Mouse (Mus musculus) liver (tissue): Measurements from ENCODE around the gene Lipn.

Source experiments
- DNase-seq: peaks from one replicate; pipeline ENCODE4 v3.0.0-alpha.2; 2020; ENCODE audit warnings: mixed read lengths

The Lipn gene

DNA sequence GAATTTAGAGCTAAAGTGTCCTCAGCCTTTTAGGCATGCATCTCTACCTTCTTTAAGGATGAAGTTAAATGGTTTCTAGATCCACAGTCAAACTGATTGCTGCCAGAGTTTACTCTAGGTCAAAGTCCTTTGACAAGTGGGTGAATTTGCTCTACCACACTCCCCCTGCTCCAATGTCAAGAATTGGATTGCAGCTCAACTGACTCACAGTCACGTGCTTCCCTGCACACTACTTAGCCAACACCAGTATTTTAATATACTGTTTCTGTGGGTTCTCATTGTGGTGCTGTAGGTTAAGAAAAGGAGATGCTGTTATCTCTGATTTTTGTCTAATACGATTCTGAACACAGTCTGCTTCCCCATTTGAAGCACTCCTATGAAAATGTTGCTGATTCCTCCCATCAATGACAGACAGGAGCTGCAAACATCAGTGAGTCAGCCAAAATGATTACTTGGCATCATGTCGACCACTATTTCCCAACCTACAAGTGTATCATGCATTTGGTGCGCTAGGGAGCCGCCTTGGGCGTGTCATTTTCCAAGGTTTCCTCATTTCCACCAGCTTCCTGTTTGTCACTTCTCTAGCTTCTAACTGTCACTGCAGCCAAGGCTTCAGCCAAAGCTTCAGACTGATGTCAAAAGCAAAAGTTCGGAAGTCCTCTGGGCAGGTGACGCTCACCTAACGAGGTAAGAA lies at the start of gene Lipn:
Lipn (plus strand) TSS at position 580 of the 694 bp plus-strand sequence.
- no peak for DNase-seq

DNA sequence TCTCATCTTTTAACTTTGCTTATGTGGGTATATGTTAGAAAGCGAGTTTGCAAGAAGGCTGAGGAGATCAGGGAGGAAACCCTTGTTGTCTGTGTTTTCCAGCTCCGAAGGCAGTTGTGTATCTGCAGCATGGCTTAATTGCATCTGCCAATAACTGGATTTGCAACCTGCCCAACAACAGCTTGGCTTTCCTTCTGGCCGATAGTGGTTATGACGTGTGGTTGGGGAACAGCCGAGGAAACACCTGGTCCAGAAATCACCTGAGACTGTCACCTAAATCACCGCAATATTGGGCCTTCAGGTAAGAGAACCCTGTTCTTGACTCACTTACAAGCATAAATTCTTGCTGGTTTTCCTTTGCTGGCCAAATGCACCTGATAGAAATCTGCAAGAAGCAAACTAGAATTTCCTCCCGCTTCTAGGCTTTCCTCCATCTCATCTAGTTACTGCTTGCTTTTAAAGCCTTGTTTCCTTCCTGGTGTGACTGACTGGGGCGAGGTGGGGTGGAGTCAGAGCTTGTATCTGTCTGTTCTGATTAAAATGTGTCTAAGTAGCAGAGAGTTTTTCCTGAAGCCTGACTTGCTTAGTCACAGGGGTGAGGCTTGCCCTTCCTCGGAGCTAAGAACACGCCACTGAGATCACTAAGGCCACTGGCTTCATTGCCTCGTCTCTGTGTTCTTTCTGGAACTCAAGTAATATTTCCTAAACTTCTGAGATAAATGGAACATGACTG lies 45.6 kb upstream of the Lipn start:
- no peak for DNase-seq

DNA sequence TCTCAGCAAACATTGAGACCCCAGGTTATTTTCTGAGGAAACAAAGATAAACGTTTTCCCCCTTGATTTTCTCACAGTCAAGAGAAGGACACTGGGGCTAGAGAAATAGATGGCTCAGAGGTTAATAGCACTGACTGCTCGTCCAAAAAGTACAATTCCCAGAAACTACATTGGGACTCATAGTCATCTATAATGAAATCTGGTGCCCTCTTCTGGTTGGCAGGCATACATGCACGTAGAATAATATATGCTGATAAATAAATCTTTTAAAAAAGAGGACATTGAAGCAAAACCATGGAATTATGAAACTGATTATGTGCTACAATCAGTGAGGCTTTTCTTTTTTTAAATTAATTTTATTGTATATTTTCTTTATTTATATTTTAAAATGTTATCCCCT lies 44.4 kb upstream of the Lipn start:
- DNase-seq, result no peak

DNA sequence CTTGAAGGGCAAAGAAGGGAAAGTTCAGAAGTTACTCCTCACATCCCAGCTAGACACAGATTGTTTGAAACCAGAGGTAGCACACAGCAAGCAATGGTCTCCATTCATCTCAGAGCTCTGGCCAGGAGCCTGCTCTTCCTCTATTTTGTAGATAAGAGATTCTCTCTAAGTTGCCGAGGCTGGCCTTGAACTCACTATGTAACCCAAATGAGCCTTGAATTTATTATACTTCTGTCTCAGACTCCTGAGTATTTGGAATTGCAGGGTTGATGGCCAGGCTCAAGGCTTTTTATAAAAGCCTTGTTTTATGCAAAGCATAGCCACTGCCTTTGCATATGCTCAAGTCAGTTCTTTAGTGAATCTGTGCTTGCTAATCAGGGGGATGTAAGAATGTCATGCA lies 27.4 kb upstream of the Lipn start:
- DNase-seq, result no peak

DNA sequence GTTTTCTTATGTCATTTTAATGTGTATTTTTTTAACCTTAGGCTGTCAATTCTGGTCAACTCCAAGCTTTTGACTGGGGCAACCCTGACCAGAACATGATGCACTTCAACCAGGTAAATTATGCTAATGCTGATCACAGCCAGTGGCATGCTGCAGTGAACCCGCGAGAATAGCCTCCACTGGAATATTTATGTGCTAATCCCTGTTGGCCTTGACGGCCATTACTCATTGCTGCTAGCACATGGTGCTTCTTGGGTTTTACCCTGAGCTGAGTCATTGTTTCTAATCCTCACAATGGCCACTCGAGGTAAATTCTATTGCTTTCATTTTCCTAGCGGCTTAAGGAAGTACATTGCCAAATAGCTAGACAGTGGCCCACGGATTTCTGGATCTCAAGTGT lies 24.1 kb upstream of the Lipn start:
- no peak for DNase-seq

DNA sequence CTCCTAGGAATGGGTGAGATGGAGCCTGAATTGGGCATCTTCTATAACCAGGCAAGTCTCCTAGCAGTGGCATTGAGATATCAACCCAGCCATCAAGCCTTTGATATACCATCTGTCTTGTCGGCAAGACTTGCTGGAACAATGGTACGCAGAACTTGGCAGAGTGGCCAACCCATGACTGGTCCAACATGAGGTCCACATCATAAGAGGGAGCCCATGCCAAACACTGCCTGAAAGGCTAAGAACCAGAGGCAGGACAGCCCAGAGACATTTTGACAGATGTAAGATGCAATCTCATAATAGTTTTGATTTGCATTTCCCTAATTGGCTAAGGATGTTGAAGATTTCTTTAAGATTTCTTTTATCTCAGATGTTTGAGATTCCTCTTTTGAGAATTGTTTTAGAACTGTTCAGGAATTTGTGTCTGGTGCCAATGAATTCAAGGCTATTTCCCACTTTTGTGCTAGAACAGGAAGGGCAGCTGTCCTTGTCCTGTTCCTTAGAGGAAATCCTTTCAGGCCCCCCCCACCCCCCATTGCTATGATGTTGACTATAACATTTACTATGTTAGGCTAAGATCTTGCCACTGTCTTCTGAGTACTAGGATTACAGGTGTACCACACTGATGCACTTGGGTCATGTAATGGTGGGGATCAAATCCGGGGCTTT lies 17.7 kb upstream of the Lipn start:
- DNase-seq, result no peak

DNA sequence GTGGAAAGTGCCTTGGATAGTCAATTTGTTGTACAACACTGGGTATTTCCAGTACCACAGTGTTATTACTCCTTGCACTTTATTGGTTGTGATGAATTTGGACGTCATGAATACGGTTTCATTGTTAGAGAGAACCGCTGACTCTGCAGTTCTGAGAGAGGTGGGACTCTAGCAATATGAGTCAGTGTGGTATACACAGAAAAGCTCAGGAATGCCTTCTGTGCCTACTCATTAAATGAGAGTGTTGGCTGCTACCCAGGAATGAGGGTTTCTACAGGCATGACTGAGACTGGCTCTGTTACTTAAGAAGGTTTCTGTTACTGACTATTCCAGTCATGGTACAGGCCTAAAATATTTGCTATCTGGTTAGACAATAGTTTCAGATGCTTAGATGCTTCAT lies 15.7 kb upstream of the Lipn start:
- no peak for DNase-seq

DNA sequence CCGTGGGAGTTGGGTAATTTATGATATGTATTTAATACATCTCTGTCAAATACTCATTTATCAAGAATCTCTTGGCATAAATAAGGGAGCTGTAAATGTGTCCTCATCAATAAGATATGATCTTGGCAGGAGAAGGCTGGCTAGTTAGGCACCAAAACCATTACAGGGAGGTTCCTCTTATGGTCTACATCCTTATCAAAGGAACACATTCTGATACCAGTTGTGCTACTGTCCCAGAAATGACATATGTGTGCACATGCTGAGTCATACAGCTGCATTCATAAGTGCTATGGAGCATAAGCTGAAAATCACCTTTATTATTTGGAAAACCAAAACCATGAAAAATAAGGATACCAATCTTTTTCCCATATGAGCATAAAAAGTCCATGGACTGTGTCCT lies 3.6 kb upstream of the Lipn start:
- no peak for DNase-seq

DNA sequence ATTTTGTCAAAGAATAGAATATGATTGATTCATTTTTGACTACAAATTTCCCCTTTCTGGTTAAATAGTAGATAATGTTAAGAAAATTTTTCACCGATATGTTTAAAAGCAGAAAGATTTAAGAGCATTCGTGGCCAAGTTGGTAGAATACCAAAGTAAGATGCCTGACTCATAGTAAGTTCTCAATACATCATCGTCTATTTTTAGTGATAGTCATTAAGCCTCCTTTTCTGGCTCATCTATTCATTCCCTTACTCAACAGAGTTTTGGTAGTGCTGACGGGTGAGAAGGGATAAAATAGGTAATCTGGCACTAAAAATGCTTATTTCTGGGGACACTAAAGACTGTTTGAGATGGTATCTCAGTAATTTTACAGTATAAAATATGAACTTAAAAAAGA lies 3.1 kb upstream of the Lipn start:
- no peak for DNase-seq

DNA sequence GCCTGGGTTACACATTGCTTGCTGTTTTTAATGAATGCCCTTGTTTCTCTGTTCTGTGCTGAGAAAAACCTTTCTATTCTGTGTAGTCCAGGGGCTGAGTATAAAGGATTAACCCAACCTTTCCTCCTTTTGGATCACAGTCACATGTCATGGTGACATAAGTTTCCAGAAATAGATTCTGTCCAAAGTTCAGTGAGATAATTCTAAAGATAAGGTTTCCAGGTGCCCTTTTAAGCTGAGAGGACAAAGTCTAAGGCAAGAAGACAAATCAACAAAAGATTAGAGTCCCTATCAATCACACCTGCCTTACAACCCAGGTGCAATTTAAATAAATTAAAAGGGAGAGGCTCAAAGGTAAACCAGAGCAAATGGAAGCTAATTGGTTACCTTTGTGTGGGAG lies 7.1 kb downstream of the Lipn start:
- DNase-seq, result no peak

DNA sequence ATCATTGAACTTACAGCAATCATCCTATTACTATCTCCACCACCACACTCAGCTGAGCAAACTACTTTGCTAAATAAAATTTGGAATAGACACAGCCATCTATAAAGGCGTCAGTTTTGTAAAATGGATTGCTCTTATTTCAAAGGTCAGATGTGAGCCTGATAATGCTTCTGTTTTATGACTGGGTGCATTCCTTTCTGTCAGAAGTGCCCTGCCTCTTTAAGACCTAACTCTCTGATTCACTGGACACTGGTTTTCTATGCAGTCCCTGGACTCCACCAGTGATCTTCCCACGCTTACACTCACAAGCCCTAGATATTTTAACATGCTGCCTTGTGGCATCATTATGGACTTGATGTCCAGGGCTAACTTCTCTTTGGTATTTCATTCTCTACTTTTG lies 11.0 kb downstream of the Lipn start:
- no peak for DNase-seq

DNA sequence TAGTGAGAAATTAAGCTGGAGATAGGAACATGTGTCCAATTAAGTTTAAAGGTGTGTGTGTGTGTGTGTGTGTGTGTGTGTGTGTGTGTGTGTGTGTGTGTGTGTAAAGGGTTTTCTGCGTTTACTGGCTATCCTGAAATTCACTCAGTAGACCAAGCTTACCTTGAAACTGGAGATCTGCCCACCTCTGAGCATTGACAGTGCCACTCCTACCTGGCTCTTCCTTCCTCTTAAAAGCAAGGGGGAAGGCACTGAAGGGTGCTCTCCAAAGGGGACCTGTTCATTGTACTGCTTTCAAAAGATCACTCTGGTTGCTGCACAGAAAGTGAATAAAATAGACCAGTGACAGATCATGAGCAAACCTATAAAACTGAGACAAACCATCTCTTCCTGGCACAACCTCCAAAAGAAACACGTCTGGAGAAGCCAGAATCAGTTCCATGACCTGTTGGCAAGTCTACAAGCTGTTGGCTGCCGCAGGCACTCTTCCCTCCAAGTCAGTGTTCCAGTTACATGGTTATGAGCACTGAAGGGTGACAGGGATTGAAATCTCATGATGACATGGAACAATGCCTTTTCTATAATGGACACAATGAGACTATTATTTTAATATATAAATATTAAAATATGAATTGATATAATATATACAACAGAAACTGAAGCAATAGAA lies 22.0 kb downstream of the Lipn start:
- DNase-seq, result no peak

DNA sequence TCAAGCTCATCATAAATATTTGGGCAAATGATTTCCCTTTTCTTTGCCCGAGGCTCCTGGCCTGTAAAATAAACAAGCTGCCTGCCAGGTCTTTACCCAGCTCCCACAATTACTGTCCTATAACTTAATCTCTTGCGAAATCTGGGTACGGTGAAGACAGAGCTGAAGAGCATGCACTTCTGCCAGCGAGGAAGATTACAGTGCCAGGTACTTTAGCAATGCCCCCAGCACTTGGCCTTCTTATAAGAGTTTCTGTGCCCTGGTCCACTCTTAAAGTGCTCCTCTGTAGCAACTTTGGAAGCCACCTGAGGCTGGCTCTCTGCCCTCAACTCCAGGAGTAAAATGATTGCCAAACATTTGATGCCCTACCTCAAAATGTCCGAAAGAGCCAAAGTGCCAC lies 28.2 kb downstream of the Lipn start:
- DNase-seq, result no peak

DNA sequence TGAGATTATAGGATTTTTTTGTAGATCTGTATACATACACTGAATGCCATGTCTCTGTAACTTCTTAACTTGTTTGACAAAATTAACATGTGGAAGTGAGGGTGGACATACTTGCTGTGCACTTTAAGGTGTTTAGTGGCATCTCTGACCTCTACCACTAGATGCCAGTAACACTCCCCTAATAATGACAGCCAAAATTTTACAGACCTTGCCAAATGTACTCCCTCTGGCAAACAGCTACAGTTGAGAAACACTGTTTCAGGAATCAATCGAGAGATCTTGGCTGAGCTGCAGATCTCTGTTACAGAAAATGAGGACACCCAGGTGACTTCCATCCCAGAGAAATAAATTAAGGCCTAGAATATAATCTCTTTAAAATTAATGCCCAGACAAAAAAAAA lies 29.1 kb downstream of the Lipn start:
- DNase-seq, result no peak

DNA sequence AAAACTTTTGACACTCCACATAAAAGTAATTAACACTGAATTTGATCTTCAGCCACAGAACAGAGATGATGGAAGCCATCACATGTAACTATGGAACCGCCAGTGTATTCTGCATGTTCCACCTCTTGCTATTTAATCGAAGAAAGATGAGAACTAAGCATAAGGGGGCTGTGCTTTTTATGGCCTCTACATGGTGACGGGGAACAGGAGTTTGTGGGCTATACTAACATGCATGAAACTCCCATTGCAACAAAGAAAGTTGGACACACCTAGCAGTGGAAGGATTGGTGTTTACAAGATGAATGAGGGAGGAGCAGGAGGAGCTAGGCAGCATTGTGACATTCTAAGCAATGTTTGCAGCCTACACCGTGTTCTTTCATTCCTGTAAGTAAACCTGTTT lies 33.5 kb downstream of the Lipn start, which contains the start of gene Lipm:
Lipm (plus strand) TSS at position 301 of the 400 bp plus-strand sequence.
- DNase-seq, result no peak

DNA sequence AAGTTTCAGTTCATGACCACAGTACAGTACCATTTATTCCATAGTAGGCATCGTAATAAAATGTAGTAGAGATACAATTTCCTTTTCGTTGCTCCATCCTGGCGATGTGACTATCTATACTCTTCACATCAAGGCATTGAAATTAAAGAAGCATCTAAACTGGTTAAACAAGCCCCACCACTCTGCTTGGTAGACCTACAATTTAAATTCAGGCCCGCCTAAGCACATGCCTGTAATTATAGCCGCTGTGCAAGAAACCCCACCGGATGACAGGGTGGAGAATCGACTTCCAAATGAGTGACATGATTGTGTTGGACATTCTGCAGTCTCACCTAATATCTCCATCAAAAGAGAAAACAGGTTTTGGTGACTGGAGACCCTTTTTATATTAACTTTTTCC lies 34.7 kb downstream of the Lipn start:
- no peak for DNase-seq

DNA sequence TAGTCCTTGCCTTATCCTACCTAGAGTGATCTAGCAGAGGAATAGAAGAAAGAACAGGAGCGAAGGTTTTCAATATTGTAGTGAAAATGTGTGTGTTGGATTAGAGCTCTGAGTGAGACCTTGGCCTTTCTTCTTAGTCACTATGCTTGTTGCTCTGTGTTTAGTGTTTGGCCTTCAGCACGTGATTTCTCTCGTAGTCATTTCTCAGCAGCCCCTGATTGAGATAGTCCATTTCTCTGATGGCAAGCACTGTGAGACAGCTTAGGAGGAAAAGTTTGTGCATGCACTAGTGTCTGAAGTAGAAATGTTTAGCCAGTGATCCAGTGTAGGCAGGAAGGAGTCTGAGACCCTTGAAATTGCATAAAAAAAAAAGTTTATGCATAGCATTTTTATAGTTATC lies 37.7 kb downstream of the Lipn start:
- no peak for DNase-seq

DNA sequence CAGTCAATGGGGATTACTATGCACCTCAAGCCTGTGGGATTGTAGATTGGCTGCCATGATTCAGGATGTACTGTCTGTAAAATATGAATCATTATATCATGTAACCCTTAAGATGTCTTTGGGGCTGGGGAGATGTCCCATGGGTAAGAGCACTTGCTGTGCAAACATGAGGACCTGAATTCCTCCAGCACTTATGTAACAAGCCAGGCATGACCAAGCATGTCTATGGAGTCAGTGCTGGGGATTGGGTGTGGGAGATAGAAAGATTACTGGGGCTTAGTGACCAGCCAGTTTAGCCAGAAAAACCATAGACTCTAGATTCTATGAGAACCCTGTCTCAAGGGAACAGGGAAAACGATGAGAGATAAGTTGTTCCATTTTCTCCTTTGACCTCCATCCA lies 51.9 kb downstream of the Lipn start:
- no peak for DNase-seq

DNA sequence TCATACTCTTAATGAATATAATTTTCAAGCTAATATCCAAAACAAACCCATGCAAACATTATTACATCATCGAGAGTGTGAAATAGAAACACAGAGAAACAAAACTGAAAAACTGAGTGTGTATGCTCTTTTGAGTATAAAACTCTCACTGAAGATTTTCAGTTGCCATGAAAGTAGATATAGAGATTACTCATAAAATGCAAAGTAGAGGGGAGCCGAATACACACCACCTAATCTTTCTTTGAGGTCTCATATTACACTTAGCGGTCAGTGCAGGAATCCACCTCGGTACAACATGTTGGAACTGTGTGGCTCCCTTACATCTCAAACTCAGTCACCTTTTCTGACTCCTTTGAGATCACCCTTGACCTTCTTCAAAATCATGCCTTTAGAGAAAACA lies 52.5 kb downstream of the Lipn start:
- DNase-seq, result no peak

DNA sequence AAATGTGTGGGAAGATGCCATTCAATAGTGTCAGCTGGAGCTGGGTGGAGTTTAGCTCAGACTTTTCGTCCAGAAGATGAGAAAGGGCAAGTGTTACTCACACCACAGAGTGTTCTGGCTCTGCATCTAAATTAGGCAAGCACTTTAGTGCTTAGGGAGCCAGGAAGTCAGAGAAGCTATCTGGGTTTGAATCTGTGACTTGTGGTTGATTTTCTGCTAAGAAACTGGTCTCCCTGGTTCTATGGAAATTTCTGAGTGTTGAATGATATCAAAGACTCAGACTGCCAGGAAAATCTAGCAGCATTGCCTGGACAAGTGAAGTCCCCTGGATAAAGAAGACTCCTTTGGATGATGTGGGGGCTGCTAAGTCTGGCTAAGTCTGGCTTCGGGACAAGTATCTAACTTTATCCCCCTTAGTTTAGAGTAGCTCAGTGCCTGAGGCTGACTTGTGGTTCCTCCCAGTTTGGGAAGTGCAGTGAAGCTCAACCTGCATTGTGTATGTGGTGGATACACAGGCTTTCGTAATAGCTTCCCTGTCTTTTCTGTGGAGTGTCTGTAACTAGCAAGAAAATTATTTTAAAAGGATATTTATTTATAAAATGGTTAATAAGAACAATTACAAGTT lies 53.1 kb downstream of the Lipn start:
- no peak for DNase-seq
